Mouse (Mus musculus) heart, adult 11 months (tissue): ENCODE measurements around the gene Ddx31.

ENCODE experiments used
- DNase-seq: peaks from one replicate; pipeline ENCODE4 v3.0.0; 2022

The Ddx31 gene

GRCm38 (mm10) chr2:28840222-28840951 lies at the start of gene Ddx31, which contains the start of gene Gtf3c4:
Gene Ddx31, plus strand, starts transcription at chr2:28840406.
Gene Gtf3c4, minus strand, starts transcription at chr2:28840360.
- peak; percentile 99 for DNase-seq

GRCm38 (mm10) chr2:28792931-28793610 lies 47.1 kb upstream of the Ddx31 start:
- DNase-seq, result peak; percentile 96

- DNase-seq, result no peak
Observed at GRCm38 (mm10) chr2:28794623-28795022, 45.6 kb upstream of the Ddx31 start.

GRCm38 (mm10) chr2:28796298-28796697 lies 43.9 kb upstream of the Ddx31 start:
- no peak for DNase-seq

GRCm38 (mm10) chr2:28797490-28798106 lies 42.6 kb upstream of the Ddx31 start:
- no peak for DNase-seq

GRCm38 (mm10) chr2:28798390-28798789 lies 41.8 kb upstream of the Ddx31 start:
- DNase-seq, result no peak

GRCm38 (mm10) chr2:28799575-28799974 lies 40.6 kb upstream of the Ddx31 start:
- DNase-seq, result no peak

GRCm38 (mm10) chr2:28803406-28803805 lies 36.8 kb upstream of the Ddx31 start:
- DNase-seq, result no peak

- no peak for DNase-seq
Observed at GRCm38 (mm10) chr2:28808841-28809240, 31.4 kb upstream of the Ddx31 start.

- no peak for DNase-seq
Observed at GRCm38 (mm10) chr2:28810260-28811013, 29.8 kb upstream of the Ddx31 start.

- no peak for DNase-seq
Observed at GRCm38 (mm10) chr2:28818866-28819265, 21.3 kb upstream of the Ddx31 start.

GRCm38 (mm10) chr2:28829265-28829664 lies 10.9 kb upstream of the Ddx31 start:
- DNase-seq, result no peak

GRCm38 (mm10) chr2:28836181-28836940 lies 3.8 kb upstream of the Ddx31 start:
- DNase-seq, result no peak

GRCm38 (mm10) chr2:28839501-28840221 lies 545 bp upstream of the Ddx31 start:
- no peak for DNase-seq

- DNase-seq, result no peak
Observed at GRCm38 (mm10) chr2:28842042-28842441, 1.8 kb downstream of the Ddx31 start.

GRCm38 (mm10) chr2:28848879-28849278 lies 8.7 kb downstream of the Ddx31 start:
- no peak for DNase-seq

GRCm38 (mm10) chr2:28852594-28852993 lies 12.4 kb downstream of the Ddx31 start:
- DNase-seq, result no peak

GRCm38 (mm10) chr2:28855773-28856172 lies 15.6 kb downstream of the Ddx31 start:
- no peak for DNase-seq

GRCm38 (mm10) chr2:28859303-28859702 lies 19.1 kb downstream of the Ddx31 start:
- DNase-seq, result no peak

- DNase-seq, result no peak
Observed at GRCm38 (mm10) chr2:28860678-28861423, 20.6 kb downstream of the Ddx31 start.

- no peak for DNase-seq
Observed at GRCm38 (mm10) chr2:28863857-28864256, 23.7 kb downstream of the Ddx31 start.
